Mouse (Mus musculus) hindbrain, postnatal 0 days (tissue): ENCODE results near the gene Sez6. TPM values are rescaled to one million over a fixed set of nuclear protein-coding genes. Genes with fewer than 3 reads are reported as not detected.

Experiments
- ATAC-seq: fragments of 200-750 bp; cut with Nextera tagmentation; 2 replicates; pipeline ENCODE4 v1.8.0; 2017; ENCODE audit warnings: mild to moderate bottlenecking, moderate TSS enrichment, moderate library complexity
- DNase-seq: peaks from one replicate; pipeline ENCODE4 v3.0.0-alpha.2; 2015; ENCODE audit warnings: low spot score
- H3K27ac ChIP-seq: fragments of 300-500 bp; sonication (generic); 2 replicates; pipeline ENCODE4 v1.5.1; 2014; ENCODE audit warnings: mild to moderate bottlenecking
- H3K27me3 ChIP-seq: fragments of 300-500 bp; sonication (generic); 2 replicates; pipeline ENCODE4 v1.6.1; 2014; ENCODE audit warnings: low read length, mixed read lengths; ENCODE audit not compliant: insufficient read depth
- H3K36me3 ChIP-seq: fragments of 300-500 bp; sonication (generic); 2 replicates; pipeline ENCODE4 v1.6.1; 2014; ENCODE audit warnings: low read length, mixed read lengths; ENCODE audit not compliant: insufficient read depth
- H3K4me1 ChIP-seq: fragments of 300-500 bp; sonication (generic); 2 replicates; pipeline ENCODE4 v1.6.1; 2014; ENCODE audit warnings: antibody characterized with exemption, low read length, mixed read lengths; ENCODE audit not compliant: insufficient read depth
- H3K4me2 ChIP-seq: fragments of 300-500 bp; sonication (generic); 2 replicates; pipeline ENCODE4 v1.6.1; 2014; ENCODE audit warnings: low read depth, mild to moderate bottlenecking, low read length, moderate library complexity, mixed read lengths
- H3K4me3 ChIP-seq: fragments of 300-500 bp; sonication (generic); 2 replicates; pipeline ENCODE4 v1.5.1; 2014; ENCODE audit warnings: low read length
- H3K9ac ChIP-seq: fragments of 300-500 bp; sonication (generic); replicated peaks from 2 replicates; pipeline ENCODE4 v1.6.1; 2014; ENCODE audit warnings: mild to moderate bottlenecking, low read length, moderate library complexity, mixed read lengths
- H3K9me3 ChIP-seq: fragments of 300-500 bp; sonication (generic); 2 replicates; pipeline ENCODE4 v1.6.1; 2016; ENCODE audit warnings: low read length, mixed read lengths
- CTCF ChIP-seq: IDR thresholded peaks from 2 replicates; pipeline ENCODE4 v1.5.1; 2016; ENCODE audit warnings: antibody characterized with exemption, control low read depth, low read depth
- WGBS: fragments of 180-500 bp; shearing (Covaris S2); extraction: QIAGEN DNeasy Blood & Tissue Kit; methylation state at CpG from one replicate; pipeline ENCODE4 v1.1.7; 2014; 5-methylcytosine and 5-hydroxymethylcytosine counted together
- polyA plus RNA-seq: library from polyadenylated mRNA; unstranded; fragments of >200 nt; fragmentation: Nextera tagmentation; extraction: Ambion mirVana; gene quantifications from 2 replicates; pipeline ENCODE4 v1.2.1, GENCODE M21; 2015
- total RNA-seq: library from RNA; depleted of rRNA; stranded (reverse); fragments of >200 nt; gene quantifications from 2 replicates; pipeline ENCODE4 v1.2.3, GENCODE M21; 2014

Gene Sez6
- total and polyA plus RNA-seq, 2 experiments from 2014 or later, result 127 to 177 TPM

- H3K4me3 ChIP-seq, result 0 out of 2 replicates have a peak overlapping the region, but pooled peaks have one; percentile 0
- H3K4me2 ChIP-seq, result peak overlapping the region; percentile 48
- ATAC-seq, result 0 out of 2 replicates have a peak, but pooled peaks have one; percentile 11
- peak overlapping the region; percentile 35 for H3K9ac ChIP-seq
- DNase-seq, result peak; percentile 45
- H3K27ac ChIP-seq, result peak overlapping the region; percentile 83
- H3K27me3 ChIP-seq, result no peaks in the 10 kb centered on the region
- peaks cover 63% of the 10 kb centered on the region for H3K4me1 ChIP-seq
- H3K36me3 ChIP-seq, result no peaks in the 10 kb centered on the region
- H3K9me3 ChIP-seq, result no peaks in the 10 kb centered on the region
- 11% methylated on average over 23 of the region's 23 CpGs for WGBS
- TF ChIP-seq CTCF, result no peak
These were observed 33.5 kb upstream of the Sez6 start for GRCm38 (mm10) chr11:77896820-77897805.

- H3K9me3 ChIP-seq, result no peaks in the 10 kb centered on the region
- no peak overlapping the region for H3K27ac ChIP-seq
- peaks cover 42% of the 10 kb centered on the region for H3K4me1 ChIP-seq
- no peaks in the 10 kb centered on the region for H3K36me3 ChIP-seq
- no peaks in the 10 kb centered on the region for H3K27me3 ChIP-seq
- DNase-seq (no peak), ATAC-seq (no peak)
- H3K4me3 ChIP-seq, result no peak overlapping the region
- no peak overlapping the region for H3K4me2 ChIP-seq
- WGBS, result 92% methylated on average over 3 of the region's 3 CpGs
- no peak for TF ChIP-seq CTCF
- no peak overlapping the region for H3K9ac ChIP-seq
These were observed 30.4 kb upstream of the Sez6 start for GRCm38 (mm10) chr11:77900187-77900586.

GRCm38 (mm10) chr11:77900696-77901095 lies 29.9 kb upstream of the Sez6 start:
- TF ChIP-seq CTCF, result no peak
- H3K4me1 ChIP-seq, result peaks cover 37% of the 10 kb centered on the region
- H3K27ac ChIP-seq, result no peak overlapping the region
- no peak overlapping the region for H3K4me2 ChIP-seq
- no peak for DNase-seq
- H3K9ac ChIP-seq, result no peak overlapping the region
- WGBS, result 79% methylated on average over 4 of the region's 4 CpGs
- no peak for ATAC-seq
- H3K9me3 ChIP-seq, result no peaks in the 10 kb centered on the region
- no peaks in the 10 kb centered on the region for H3K27me3 ChIP-seq
- H3K4me3 ChIP-seq, result no peak overlapping the region
- no peaks in the 10 kb centered on the region for H3K36me3 ChIP-seq

GRCm38 (mm10) chr11:77901366-77901765 lies 29.2 kb upstream of the Sez6 start:
- DNase-seq, result no peak
- no peaks in the 10 kb centered on the region for H3K9me3 ChIP-seq
- H3K4me1 ChIP-seq, result peaks cover 31% of the 10 kb centered on the region
- H3K4me2 ChIP-seq, result no peak overlapping the region
- TF ChIP-seq CTCF, result no peak
- H3K27ac ChIP-seq, result peak overlapping the region; percentile 56; the same call in 1 of the 2 replicates
- H3K4me3 ChIP-seq, result no peak overlapping the region
- H3K9ac ChIP-seq, result no peak overlapping the region
- ATAC-seq, result peak; percentile 19; the same call in 1 of the 2 replicates
- 39% methylated on average over 5 of the region's 5 CpGs for WGBS
- H3K27me3 ChIP-seq, result no peaks in the 10 kb centered on the region
- H3K36me3 ChIP-seq, result no peaks in the 10 kb centered on the region

GRCm38 (mm10) chr11:77901775-77902355 lies 28.7 kb upstream of the Sez6 start:
- TF ChIP-seq CTCF, result no peak
- Histone ChIP-seq H3K36me3 (no peaks in the 10 kb centered on the region), H3K4me3 (no peak overlapping the region), H3K27ac (peak overlapping the region; percentile 56; the same call in 1 of the 2 replicates), H3K9me3 (no peaks in the 10 kb centered on the region), H3K27me3 (no peaks in the 10 kb centered on the region), H3K4me1 (peaks cover 26% of the 10 kb centered on the region), H3K4me2 (no peak overlapping the region), H3K9ac (no peak overlapping the region)
- ATAC-seq, result peak; percentile 55; the same call in 1 of the 2 replicates
- DNase-seq, result peak; percentile 55
- 20% methylated on average over 7 of the region's 8 CpGs for WGBS

GRCm38 (mm10) chr11:77903761-77904160 lies 26.8 kb upstream of the Sez6 start:
- H3K9ac ChIP-seq, result no peak overlapping the region
- peaks cover 15% of the 10 kb centered on the region for H3K4me1 ChIP-seq
- no peaks in the 10 kb centered on the region for H3K9me3 ChIP-seq
- H3K36me3 ChIP-seq, result no peaks in the 10 kb centered on the region
- peak; percentile 58 for TF ChIP-seq CTCF
- peak overlapping the region; percentile 32; the same call in 1 of the 2 replicates for H3K27ac ChIP-seq
- peak; percentile 59 for DNase-seq
- H3K4me3 ChIP-seq, result no peak overlapping the region
- H3K4me2 ChIP-seq, result no peak overlapping the region
- no peaks in the 10 kb centered on the region for H3K27me3 ChIP-seq
- ATAC-seq, result no peak
- 20% methylated on average over 3 of the region's 3 CpGs for WGBS
